Mouse (Mus musculus) CD4-positive, CD25-positive, alpha-beta regulatory T cell, adult 2 months (primary cell): ENCODE data around the gene Ccdc93.

Experiments
- DNase-seq: peaks from one replicate; pipeline ENCODE4 v3.0.0-alpha.2; 2012; ENCODE audit warnings: low read depth, low spot score

Ccdc93 gene

GRCm38 (mm10) chr1:121430938-121431928, at the start of gene Ccdc93:
TSS of gene Ccdc93 (plus strand) at chr1:121431049.
- peak; percentile 98 for DNase-seq

DNA sequence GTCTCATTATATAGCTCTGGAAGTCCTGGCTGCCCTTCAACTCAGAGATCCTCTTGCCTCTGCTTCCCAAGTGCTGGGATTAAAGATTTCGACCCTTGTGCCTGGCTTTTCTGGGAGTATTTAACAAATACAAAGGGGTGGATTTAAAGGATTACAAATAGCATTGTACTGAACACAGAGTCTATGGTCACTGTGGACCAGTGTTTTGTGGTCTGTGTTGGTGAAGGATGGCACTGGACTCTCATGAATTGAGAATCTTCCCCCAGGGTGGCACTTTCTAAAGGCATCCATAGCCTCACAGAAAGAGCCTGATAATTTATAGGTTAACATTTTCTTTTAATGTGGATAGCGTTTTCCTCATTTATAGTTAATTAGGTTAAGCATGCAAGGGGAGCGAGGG, 49.3 kb upstream of the Ccdc93 start:
- no peak for DNase-seq

GRCm38 (mm10) chr1:121388312-121388711, 42.5 kb upstream of the Ccdc93 start:
- no peak for DNase-seq

GRCm38 (mm10) chr1:121388732-121389131, 42.1 kb upstream of the Ccdc93 start:
- DNase-seq, result no peak

DNA sequence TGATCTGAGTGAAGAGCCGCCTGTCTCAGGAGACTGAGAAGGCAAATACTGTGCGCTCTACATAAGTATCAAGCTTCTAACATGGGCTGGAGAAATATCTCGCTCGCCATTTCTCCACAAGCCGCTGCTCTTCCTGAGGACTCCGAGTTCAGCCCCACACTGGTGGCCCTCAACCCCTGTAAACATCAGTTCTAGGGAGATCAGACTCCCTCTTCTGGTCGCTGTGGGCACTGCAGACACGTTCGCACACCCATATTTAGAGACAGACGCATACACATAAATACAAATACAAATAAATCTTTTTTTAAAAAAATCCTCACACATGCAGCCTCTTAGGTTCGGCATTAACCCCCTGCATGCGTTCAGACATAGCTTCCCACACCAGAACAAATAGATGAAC, 41.3 kb upstream of the Ccdc93 start:
- peak; percentile 6 for DNase-seq

DNA sequence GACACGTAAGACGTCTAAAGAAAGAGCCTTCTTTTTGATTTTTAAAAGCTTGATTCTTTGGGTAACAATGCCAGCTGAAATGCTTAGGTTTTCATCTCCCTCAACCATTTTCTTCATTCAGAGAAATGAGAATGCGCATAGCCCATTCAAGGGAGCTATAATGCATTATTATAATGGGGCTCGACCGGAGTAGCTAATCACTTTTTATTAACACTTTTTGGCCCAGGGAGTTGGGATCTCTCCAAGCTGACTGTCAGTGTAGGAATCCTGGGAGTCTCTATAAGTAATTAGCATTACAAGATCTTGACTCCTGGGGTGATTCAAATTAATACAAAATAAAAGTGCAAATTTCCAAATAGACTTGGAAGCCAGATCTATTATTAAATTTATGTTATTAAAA, 40.8 kb upstream of the Ccdc93 start:
- DNase-seq, result no peak

DNA sequence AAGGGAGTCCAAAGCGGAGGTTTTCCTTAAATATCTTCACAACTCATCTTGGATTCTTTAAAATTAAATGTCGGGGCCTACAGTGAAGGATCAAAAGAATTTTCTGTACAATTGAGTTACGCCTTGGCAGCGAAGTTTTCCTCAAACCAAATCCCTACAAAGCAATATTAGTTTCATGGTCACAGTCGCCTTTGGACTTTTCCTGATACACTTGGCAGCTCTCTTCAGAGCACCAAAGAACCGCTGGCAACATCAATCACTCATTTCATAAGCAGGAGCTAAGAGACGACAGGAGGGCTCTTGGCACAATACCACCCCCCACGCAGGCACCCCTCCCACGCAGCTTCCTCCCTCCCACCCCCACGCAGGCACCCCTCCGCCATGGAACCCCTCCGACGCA, 40.4 kb upstream of the Ccdc93 start:
- DNase-seq, result no peak

GRCm38 (mm10) chr1:121390855-121391254, 40.0 kb upstream of the Ccdc93 start:
- DNase-seq, result no peak

- DNase-seq, result no peak
Measured at GRCm38 (mm10) chr1:121393117-121393516, 37.7 kb upstream of the Ccdc93 start.

GRCm38 (mm10) chr1:121394764-121395163, 36.1 kb upstream of the Ccdc93 start:
- no peak for DNase-seq

GRCm38 (mm10) chr1:121396501-121396900, 34.3 kb upstream of the Ccdc93 start:
- no peak for DNase-seq

DNA sequence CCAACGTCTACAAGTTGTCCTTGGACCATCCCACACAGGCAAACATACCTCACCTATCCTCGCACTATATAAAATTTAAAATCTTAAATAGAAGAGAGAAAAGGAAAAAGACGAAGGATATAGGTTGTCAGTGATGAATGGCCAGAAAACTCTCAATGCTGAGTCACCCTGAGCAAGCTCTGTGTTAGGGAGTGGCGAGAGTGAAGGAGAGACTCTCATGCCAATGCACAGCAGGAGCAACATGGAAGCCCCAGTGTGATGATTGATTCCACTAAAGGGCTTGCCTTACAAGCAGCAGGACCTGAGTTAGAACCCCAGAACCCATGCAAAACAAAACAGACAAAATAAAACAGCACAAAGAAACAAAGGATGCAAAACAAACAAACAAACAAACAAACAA, 32.6 kb upstream of the Ccdc93 start:
- no peak for DNase-seq

DNA sequence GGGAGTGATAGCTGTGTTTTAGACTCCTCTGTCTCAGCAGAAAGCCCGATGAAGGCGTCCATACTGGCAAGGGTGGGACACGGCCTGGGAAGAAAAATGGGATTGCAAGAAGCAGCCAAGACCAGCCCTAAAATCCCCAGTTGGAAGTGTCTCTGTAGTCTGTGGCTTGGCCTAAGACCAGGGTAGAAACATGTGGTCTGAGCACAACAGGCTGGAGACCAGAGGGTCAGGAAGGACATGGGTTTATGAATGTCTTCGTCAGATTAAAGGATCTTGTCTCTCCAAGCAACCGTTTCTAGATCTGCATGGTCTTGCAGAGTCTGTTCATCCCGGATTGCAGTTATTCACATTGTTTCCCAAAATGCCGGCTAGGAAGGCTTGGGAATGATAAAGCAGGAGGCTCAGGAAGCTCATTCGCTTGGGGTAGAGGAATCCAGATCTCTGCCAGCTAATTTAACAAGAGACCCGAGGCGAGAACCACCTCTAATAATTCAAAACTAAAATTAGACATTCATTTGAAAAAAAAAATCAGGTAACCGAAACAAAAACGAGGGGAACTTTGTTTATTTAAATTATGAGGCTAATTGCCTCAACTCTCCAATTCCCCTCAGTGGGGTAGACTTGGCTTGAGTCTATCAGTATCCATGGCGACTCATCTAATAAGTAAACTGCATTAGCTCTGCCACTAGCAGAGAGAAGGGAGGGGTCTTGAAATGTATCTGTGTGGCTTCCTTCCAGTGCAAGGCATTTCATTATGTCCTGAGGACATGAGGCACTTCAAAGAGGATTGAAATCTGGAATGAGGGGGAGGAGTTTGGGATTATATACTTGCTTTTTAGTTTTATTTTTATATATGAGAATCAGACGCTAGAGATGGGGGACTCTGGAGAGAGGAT, 31.6 kb upstream of the Ccdc93 start:
- DNase-seq, result no peak

DNA sequence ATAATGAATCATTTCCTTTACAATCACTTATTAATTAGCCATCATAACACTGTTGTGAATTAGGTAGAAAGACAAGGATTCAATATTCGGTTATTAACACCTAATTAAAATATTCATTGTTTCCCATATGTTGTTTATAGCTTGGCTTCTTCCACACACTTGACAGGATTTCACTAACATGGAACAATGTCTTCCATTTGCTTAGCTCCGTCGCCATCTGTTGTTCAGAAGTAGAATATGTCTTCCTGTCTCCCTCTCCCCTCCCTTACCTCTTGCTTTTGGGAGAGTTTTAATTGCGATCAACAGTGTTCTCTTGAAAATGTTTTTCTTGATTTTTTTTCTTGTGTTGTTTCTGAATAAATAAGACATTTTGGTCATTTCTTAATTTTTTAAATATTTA, 30.6 kb upstream of the Ccdc93 start:
- DNase-seq, result peak; percentile 58

GRCm38 (mm10) chr1:121419084-121419483, 11.8 kb upstream of the Ccdc93 start:
- peak; percentile 56 for DNase-seq

DNA sequence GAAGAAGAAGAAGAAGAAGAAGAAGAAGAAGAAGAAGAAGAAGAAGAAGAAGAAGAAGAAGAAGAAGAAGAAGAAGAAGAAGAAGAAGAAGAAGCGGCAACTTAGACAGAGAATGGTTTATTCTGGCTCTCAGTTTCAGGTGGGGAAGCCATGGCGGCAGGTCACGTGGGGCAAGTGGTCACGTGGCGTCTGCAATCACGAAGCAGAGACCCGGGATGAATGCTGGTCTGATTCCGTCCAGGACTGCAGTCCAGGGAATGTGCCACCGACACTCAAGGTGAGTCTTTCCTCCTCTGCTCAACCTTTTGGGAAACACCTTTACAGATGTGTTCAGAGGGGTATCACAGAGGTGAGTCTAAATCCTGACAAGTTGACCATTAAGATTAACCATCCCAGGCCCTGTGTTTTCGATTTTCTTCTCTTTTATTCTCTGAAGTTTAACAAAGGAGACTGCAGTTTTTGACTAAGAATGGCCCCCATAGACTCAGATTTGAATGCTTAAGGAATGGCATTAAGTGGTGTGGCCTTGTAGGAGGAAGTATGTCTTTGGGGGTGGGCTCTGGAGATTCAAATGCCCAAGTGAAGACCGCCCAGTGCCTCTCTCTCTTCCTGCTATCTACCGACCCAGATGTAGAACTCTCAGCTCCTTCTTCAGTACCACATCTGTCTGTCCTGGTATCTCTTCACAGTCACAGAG, 11.1 kb upstream of the Ccdc93 start:
- no peak for DNase-seq

- no peak for DNase-seq
Measured at GRCm38 (mm10) chr1:121430183-121430937, 489 bp upstream of the Ccdc93 start.

DNA sequence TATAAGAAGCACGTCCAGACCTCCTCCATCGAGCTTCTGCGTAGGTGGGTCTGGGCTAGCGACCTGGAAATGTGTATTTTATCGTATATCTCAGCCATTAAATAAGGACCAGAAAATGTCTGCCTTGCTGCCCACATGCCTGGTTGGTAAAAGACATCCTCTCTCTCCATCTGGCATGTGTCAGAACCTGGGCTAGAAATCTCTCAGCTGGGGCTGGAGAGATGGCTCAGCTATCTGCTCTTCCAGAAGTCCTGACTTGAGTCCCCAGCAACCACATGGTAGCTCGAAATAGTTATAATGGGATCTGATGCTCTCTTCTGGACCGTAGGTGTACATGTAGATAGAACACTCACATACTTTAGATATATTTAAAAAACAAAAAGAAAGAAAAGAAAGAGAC, 5.1 kb downstream of the Ccdc93 start:
- DNase-seq, result no peak

DNA sequence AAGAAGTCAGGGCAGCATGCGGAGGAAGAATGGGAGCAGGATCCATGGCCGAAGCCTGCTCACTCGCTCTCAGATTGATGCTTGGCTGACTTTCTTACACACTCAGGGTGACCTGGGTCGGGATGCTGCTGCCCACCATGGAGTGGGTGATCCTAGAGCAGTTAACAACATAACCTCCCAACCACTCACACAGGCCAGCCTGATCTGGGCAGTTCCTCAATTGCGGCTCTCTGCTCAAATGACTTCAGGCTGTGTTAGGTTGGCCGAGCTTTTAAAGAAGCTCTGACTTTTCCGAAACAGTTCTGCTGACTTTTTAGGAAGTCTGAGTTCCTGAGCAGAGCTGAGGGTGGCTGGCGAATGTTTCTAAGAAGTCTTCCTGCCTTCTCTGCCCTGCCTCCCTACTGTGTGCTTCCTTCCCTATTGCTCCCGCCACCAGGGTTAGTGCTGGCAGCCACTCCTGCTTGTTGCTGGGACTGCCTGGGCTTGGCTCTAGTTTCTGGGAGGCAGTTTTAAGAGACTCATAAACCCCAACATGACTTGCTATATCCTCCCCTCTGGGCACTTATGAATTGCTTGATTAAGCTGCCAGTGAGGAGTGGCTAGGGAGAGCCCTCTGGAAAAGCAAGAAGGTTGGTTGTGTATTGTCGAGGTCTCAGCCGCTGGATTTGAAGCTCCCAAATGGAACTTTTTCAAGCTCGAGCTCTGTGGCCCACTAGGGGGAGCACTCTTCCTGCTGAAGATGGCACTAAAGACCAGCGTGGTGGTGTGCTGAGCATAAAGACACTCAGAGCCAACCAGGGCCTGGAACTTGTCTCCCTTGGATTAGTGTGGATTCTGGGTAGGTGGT, 9.9 kb downstream of the Ccdc93 start:
- peak; percentile 74 for DNase-seq

DNA sequence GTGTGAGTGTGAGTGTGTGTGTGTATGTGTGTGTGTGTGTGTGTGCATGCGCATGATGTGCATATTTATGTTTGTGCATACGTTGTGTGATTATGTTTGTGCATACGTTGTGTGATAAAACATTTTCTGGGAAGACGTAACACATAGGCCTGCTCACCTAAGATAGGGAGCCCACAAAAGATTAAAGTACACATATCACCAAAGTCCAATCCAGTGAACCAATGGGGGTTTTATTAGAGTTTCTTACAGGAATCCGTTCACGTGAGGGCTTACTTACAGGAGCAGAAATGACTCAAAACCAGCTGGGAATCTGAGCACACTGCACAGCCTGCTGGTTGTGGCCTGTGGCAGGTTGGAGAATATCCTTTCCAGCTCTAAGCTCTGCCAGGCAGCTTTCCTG, 13.3 kb downstream of the Ccdc93 start:
- DNase-seq, result no peak
